In genomic region chr15:91017261-91018160, GRCm38 (mm10) we compare ENCODE assay signal across 11 mouse cellular contexts. TPM values are rescaled to one million over a fixed set of nuclear protein-coding genes. Genes with fewer than 3 reads are reported as not detected.
DNase-seq lines count a peak whose midpoint lies in the region; ATAC-seq and TF ChIP-seq lines count a peak whose summit lies in the region.
"Had no signal": no experiment of that assay in that cellular context is flagged by ENCODE, and none has a peak within 500 bp of the region (broad histone marks: within the 10 kb centered on the region; RNA-seq: fewer than 3 reads in every experiment).

No protein-coding gene starts in this region.

- DNase-seq in heart, postnatal 0 days (ENCODE audit: low spot score): no peak
- no peak for DNase-seq in heart, postnatal 14 days
- DNase-seq in embryo, embryonic 10 days (ENCODE audit: low spot score): peak; percentile 67
- no peak for DNase-seq in right cerebral cortex, postnatal 4 days
- DNase-seq in heart, adult 8-10 months (ENCODE audit: low spot score): no peak
- DNase-seq: adrenal gland, adult 8-10 months; B cell, adult 2 months; lung, postnatal 14 days had no signal

- H3K36me3 ChIP-seq in heart, postnatal 0 days (replicated peaks; ENCODE audit: control insufficient read depth, insufficient read depth, low read length): no peaks in the 10 kb centered on the region
- H3K36me3 ChIP-seq in hindbrain, embryonic 12.5 days: no peaks in the 10 kb centered on the region
- H3K36me3 ChIP-seq in neural tube, embryonic 12.5 days: no peaks in the 10 kb centered on the region
- H3K36me3 ChIP-seq in heart, embryonic 12.5 days: no peaks in the 10 kb centered on the region

- H3K9me3 ChIP-seq in heart, postnatal 0 days (replicated peaks; ENCODE audit: control insufficient read depth, low read length): no peaks in the 10 kb centered on the region
- no peaks in the 10 kb centered on the region for H3K9me3 ChIP-seq in hindbrain, embryonic 12.5 days (replicated peaks)
- H3K9me3 ChIP-seq in neural tube, embryonic 12.5 days: no peaks in the 10 kb centered on the region
- 0 out of 2 replicates have a peak, but pooled peaks cover 4% of the 10 kb centered on the region for H3K9me3 ChIP-seq in heart, embryonic 12.5 days (replicated peaks)

- no peak for ATAC-seq in heart, postnatal 0 days (ENCODE audit: insufficient read depth, low read depth)
- peak; percentile 73 for ATAC-seq in hindbrain, embryonic 12.5 days (ENCODE audit: low FRiP score)
- peak; percentile 64 for ATAC-seq in neural tube, embryonic 12.5 days (ENCODE audit: low FRiP score, low read depth)
- ATAC-seq in heart, embryonic 12.5 days (ENCODE audit: insufficient number of reproducible peaks, low FRiP score): no peak

- TF ChIP-seq EP300 in heart, postnatal 0 days (IDR thresholded peaks at IDR 0.05; ENCODE audit: low read depth): no peak

- no peak overlapping the region for H3K4me3 ChIP-seq in heart, postnatal 0 days (ENCODE audit: low read depth, low read length)
- H3K4me3 ChIP-seq in hindbrain, embryonic 12.5 days: peak overlapping the region; percentile 18
- peak overlapping the region; percentile 12; the same call in 1 of the 2 replicates for H3K4me3 ChIP-seq in neural tube, embryonic 12.5 days
- H3K4me3 ChIP-seq in heart, embryonic 12.5 days: no peak overlapping the region

- H3K27ac ChIP-seq in heart, postnatal 0 days (ENCODE audit: low read depth): no peak overlapping the region
- H3K27ac ChIP-seq in hindbrain, embryonic 12.5 days: peak overlapping the region; percentile 96
- peak overlapping the region; percentile 90 for H3K27ac ChIP-seq in neural tube, embryonic 12.5 days
- no peak overlapping the region for H3K27ac ChIP-seq in heart, embryonic 12.5 days (ENCODE audit: poor library complexity, severe bottlenecking)

- intact Hi-C loops in heart, postnatal 14 days (cut with DNase I): no loop called here

- WGBS in heart, postnatal 0 days: 68% methylated on average over 23 of the region's 23 CpGs
- 16% methylated on average over 23 of the region's 23 CpGs for WGBS in hindbrain, embryonic 12.5 days
- whole genome bisulfite sequencing in neural tube, embryonic 12.5 days: 27% methylated on average over 23 of the region's 23 CpGs
- 62% methylated on average over 23 of the region's 23 CpGs for WGBS in heart, embryonic 12.5 days

- H3K4me2 ChIP-seq in heart, postnatal 0 days (ENCODE audit: low read depth, low read length): no peak overlapping the region
- H3K4me2 ChIP-seq in hindbrain, embryonic 12.5 days (replicated peaks): peak overlapping the region; percentile 45
- peak overlapping the region; percentile 50 for H3K4me2 ChIP-seq in neural tube, embryonic 12.5 days (replicated peaks)
- no peak overlapping the region for H3K4me2 ChIP-seq in heart, embryonic 12.5 days

- H3K27me3 ChIP-seq in heart, postnatal 0 days (ENCODE audit: control insufficient read depth, insufficient read depth, low read length): no peaks in the 10 kb centered on the region
- H3K27me3 ChIP-seq in hindbrain, embryonic 12.5 days: no peaks in the 10 kb centered on the region
- H3K27me3 ChIP-seq in neural tube, embryonic 12.5 days (replicated peaks): no peaks in the 10 kb centered on the region
- H3K27me3 ChIP-seq in heart, embryonic 12.5 days (replicated peaks): no peaks in the 10 kb centered on the region

- H3K9ac ChIP-seq in heart, postnatal 0 days (replicated peaks; ENCODE audit: low read depth, low read length): no peak overlapping the region
- peak overlapping the region; percentile 43 for H3K9ac ChIP-seq in hindbrain, embryonic 12.5 days
- H3K9ac ChIP-seq in neural tube, embryonic 12.5 days: peak overlapping the region; percentile 53; the same call in 1 of the 2 replicates
- no peak overlapping the region for H3K9ac ChIP-seq in heart, embryonic 12.5 days

- TF ChIP-seq CTCF in heart, postnatal 0 days (IDR thresholded peaks at IDR 0.05; ENCODE audit: low read depth): 0 out of 2 replicates have a peak, but pooled peaks have one; percentile 1

- no peaks in the 10 kb centered on the region for H3K4me1 ChIP-seq in heart, postnatal 0 days (ENCODE audit: control insufficient read depth, insufficient read depth)
- peaks cover 44% of the 10 kb centered on the region for H3K4me1 ChIP-seq in hindbrain, embryonic 12.5 days
- H3K4me1 ChIP-seq in neural tube, embryonic 12.5 days: peaks cover 26% of the 10 kb centered on the region
- H3K4me1 ChIP-seq in heart, embryonic 12.5 days (replicated peaks): 0 out of 2 replicates have a peak, but pooled peaks cover 5% of the 10 kb centered on the region

RNA-seq across cellular contexts. Expression of gene Kif21a, which starts 32.2 kb away (rescaled TPM):
- total RNA-seq in heart, postnatal 0 days (2014; rRNA removed; ENCODE audit: low replicate concordance): 3.2 and 4.0 TPM in 2 replicates
- 3.3 and 3.6 TPM in 2 replicates for polyA plus RNA-seq in heart, postnatal 0 days (2015; fragmentation: Nextera tagmentation; extraction: Ambion mirVana)
- 10 to 100 TPM; 10.1 to 11.7 TPM for total RNA-seq in heart, postnatal 14 days (2021)
- polyA plus RNA-seq in hindbrain, embryonic 12.5 days (2016; fragmentation: Nextera tagmentation; extraction: Ambion mirVana): 38.6 and 39.7 TPM in 2 replicates
- polyA plus RNA-seq in neural tube, embryonic 12.5 days (2016; fragmentation: Nextera tagmentation; extraction: Ambion mirVana): 37.0 and 37.4 TPM in 2 replicates
- total RNA-seq in heart, adult 8-10 months (2022): 10 to 100 TPM; 20.0 to 21.5 (median 20.7) TPM
- polyA plus RNA-seq in heart, embryonic 12.5 days (2016; fragmentation: Nextera tagmentation; extraction: Ambion mirVana): 4.8 and 5.7 TPM in 2 replicates

Comparison
In these comparisons a context has a peak if more than half of its experiments do, and no peak if none do; other contexts are left out.
1. ATAC-seq: peak in hindbrain, embryonic 12.5 days (single experiment) and neural tube, embryonic 12.5 days (single experiment); none in heart, postnatal 0 days (single experiment) and heart, embryonic 12.5 days (single experiment).
2. H3K27ac ChIP-seq: peak in hindbrain, embryonic 12.5 days (single experiment) and neural tube, embryonic 12.5 days (single experiment); none in heart, postnatal 0 days (single experiment) and heart, embryonic 12.5 days (single experiment).
3. H3K4me2 ChIP-seq: peak in hindbrain, embryonic 12.5 days (single experiment) and neural tube, embryonic 12.5 days (single experiment); none in heart, postnatal 0 days (single experiment) and heart, embryonic 12.5 days (single experiment).
4. H3K4me3 ChIP-seq: peak in hindbrain, embryonic 12.5 days (single experiment) and neural tube, embryonic 12.5 days (single experiment); none in heart, postnatal 0 days (single experiment) and heart, embryonic 12.5 days (single experiment).
5. H3K9ac ChIP-seq: peak in hindbrain, embryonic 12.5 days (single experiment) and neural tube, embryonic 12.5 days (single experiment); none in heart, postnatal 0 days (single experiment) and heart, embryonic 12.5 days (single experiment).